Mouse (Mus musculus) kidney, postnatal 4 days (tissue): ENCODE results near the gene Akap13.
A peak's percentile ranks its signal among the peaks of the same experiment; 100 is the strongest.

Source experiments
- DNase-seq, 2 experiments: peaks; one replicate each; pipeline ENCODE4 v3.0.0; 2021; ENCODE audit warnings: mixed read lengths in 2 of 2

Gene Akap13

GRCm38 (mm10) chr7:75455223-75456151 is at the start of gene Akap13:
Akap13 (plus strand) TSS chr7:75455534.
- peak; percentile 95 to 98 for DNase-seq

- no peak for DNase-seq
Measured at GRCm38 (mm10) chr7:75410641-75411040, 44.7 kb upstream of the Akap13 start.

DNA sequence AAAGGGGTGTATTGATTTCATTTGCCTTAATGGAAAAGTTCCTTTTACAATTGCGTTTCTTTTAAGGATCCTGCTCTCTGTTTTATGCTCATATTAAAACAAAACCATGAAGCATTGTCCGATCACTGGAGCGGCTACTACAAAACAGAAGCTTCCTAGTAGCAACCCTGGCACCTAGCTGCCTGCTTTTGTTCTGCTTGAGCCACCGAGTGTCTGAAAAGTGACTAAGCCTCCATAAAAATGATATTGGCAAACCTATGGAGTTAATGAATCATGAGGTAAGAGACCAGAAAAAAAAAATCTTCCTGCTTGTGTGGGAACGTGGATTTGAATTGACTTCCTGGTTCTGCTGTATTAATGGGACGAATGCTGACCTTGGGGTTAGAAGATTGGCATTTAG is 44.1 kb upstream of the Akap13 start:
- DNase-seq, result no peak

GRCm38 (mm10) chr7:75412011-75412510 is 43.3 kb upstream of the Akap13 start:
- peak in 1 of 2 experiments; percentile 11 for DNase-seq

DNA sequence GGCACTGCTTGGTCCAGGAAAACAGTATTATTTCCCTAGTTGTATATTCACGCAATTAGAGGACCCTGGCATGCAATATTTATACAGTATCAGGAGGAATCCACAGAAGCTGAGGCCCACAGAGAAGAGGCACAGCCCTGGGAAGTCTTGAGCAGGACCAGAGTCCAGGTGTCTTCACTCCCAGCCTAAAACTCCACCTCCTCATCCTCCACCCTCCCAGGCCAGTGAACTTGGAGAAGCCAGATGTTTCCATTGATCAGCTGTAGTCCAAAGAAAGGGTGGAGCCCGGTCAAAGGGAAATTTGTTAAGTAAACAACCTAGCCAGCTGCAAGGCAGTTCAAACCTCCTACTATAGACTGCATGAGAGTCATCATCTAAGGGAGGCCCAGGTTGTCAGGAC is 42.8 kb upstream of the Akap13 start:
- peak in 1 of 2 experiments; percentile 8 for DNase-seq

DNA sequence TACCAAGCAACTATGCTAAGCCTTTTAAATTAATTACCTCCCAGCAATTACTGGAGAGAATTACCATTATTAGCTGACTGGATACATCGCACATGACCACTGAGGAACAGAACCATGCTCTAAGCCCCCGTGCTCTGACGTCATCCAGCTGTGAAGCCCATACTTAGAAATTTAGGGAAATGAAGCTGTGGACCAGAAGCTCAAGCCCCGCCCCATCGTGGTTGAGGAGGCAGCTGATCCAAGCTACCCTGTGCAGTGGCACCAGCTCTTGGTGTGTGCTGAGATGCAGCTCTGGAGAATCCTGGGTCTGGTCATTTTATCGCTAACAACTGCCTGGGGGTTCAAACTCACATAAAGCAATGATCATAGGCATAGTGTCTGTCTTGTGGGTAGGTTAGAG is 41.4 kb upstream of the Akap13 start:
- DNase-seq, result peak; percentile 12 to 28

DNA sequence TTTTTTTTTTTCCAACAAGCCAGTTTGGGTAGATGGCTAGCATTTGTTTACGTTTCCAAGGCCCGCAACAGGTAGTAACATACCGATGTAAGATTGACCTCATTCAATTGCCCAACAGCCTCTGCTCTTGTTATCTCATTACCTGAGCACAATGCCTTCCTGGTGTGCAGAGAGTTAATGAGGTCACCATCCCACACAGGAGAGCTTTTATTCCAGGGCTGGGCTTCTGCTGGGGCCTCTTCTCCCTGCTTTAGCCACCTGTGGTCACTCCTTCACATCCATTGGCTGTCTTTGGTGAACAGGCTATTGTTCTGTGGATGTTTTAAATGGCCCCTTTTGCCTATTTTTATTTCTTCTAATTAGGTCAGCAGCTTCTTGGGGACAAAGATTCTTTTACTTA is 41.0 kb upstream of the Akap13 start:
- no peak for DNase-seq

GRCm38 (mm10) chr7:75415166-75415881 is 40.0 kb upstream of the Akap13 start:
- DNase-seq, result no peak

DNA sequence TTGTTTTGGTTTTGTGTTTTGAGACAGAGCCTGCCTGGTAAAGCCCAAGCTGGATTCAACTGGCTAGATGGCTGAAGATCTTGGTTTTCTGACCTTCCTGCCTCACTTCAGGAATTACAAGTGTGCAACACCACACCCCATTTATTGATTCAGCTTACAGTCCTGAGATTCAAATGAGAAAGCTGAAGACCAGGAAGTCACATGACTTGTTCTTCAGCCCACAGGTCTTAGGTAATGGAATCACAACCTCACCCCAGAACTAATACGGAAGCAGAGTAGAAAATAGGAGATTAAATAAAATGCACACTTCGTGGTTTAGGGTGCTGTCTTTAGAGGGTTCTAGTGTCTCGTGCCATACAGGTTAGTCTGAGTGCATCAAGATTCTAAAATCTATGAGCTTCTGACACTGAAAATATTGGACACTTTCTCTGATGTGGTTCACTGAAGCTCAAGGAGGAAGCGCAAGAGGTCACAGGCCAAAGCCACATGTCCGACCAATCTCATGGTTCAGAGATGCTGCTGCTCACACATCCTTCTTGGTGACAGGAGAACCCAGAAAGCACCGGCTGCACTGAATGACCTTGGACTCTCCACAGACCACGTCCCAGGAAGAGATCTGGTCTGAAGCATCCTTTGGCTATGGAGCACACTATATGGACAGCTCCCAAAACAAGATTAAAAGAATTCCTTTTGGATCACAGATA is 39.3 kb upstream of the Akap13 start:
- DNase-seq, result no peak

DNA sequence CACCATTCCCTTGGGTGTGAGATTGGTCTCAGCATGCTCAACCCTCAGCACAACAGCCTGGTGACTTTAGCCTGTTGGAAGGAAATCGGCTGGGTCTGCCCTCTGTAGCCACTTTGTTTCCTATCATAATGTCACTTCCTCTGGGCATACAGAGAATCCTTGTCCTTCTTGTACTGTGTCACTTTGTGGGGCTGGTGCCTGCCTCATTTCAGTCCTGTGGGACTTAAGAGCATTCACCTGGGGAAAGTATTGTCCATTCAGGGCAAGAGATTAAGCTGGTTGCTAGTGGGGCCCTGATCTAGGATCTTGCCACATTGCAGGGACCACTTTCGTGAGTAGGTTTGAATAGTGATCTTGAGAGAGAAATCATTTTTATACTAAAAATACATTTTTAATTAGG is 34.4 kb upstream of the Akap13 start:
- DNase-seq, result no peak

- DNase-seq, result no peak
Measured at GRCm38 (mm10) chr7:75424121-75424520, 31.2 kb upstream of the Akap13 start.

DNA sequence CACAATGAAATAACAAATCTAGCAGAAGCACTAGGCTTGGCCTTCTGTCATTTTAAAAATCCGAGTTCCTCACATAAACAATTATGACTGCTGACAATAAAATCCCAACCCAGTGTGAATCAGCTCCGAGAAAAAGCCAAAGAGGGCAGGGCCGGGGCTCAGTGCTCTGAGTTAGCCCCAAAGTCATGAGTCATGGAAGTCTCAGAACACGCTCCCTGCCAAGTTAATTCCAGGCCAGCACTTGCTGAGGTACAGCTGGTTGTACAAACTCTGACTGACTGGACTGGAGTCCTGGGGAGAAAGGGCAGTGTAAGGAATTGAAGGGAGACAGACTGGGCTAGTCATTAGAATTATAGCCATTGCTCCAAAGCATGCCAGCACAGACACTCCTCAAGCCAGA is 28.0 kb upstream of the Akap13 start:
- peak; percentile 46 to 66 for DNase-seq

DNA sequence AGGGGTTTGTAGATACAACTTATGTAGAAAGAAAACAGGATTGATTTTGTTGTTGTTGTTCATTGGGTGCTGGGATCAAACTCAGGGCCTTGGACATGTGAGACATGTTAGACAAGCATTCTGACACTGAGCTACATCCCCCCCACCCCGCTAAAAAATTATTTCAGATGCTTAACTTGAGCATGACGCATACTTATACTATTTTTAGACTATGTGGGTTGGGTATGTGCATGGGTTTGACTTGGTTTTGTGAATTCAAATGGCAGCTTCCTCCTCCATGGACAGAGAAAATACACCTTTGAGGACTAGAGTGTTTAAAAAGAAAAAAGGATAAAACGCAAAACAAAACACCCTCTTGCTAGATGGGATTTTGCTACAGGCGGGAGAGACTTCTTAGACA is 26.4 kb upstream of the Akap13 start:
- DNase-seq, result no peak

- no peak for DNase-seq
Measured at GRCm38 (mm10) chr7:75430550-75430949, 24.8 kb upstream of the Akap13 start.

DNA sequence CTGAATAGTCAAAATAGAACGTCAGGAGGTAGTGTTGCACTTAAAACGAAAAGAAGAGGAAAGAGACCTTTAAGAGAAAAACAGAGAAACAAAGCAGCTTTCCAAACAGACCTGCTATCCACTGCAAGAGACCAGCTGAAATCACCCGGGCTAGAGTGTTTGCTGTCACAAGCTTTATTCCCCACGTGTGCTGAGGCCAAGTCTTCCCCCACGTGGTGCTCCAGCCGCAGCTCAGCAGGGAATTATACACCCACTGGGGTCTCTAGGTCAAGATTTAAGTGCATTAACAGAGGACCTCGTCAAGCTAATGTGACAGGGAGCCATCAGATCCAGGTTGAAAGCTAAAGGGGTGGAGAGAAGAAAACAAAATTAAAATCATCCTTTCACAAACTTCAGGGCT is 24.3 kb upstream of the Akap13 start:
- peak in 1 of 2 experiments; percentile 15 for DNase-seq

- no peak for DNase-seq
Measured at GRCm38 (mm10) chr7:75432046-75432445, 23.3 kb upstream of the Akap13 start.

- DNase-seq, result no peak
Measured at GRCm38 (mm10) chr7:75436413-75437174, 18.7 kb upstream of the Akap13 start.

- DNase-seq, result no peak
Measured at GRCm38 (mm10) chr7:75439570-75439969, 15.8 kb upstream of the Akap13 start.

- DNase-seq, result no peak
Measured at GRCm38 (mm10) chr7:75440241-75440640, 15.1 kb upstream of the Akap13 start.

- no peak for DNase-seq
Measured at GRCm38 (mm10) chr7:75441947-75442346, 13.4 kb upstream of the Akap13 start.

DNA sequence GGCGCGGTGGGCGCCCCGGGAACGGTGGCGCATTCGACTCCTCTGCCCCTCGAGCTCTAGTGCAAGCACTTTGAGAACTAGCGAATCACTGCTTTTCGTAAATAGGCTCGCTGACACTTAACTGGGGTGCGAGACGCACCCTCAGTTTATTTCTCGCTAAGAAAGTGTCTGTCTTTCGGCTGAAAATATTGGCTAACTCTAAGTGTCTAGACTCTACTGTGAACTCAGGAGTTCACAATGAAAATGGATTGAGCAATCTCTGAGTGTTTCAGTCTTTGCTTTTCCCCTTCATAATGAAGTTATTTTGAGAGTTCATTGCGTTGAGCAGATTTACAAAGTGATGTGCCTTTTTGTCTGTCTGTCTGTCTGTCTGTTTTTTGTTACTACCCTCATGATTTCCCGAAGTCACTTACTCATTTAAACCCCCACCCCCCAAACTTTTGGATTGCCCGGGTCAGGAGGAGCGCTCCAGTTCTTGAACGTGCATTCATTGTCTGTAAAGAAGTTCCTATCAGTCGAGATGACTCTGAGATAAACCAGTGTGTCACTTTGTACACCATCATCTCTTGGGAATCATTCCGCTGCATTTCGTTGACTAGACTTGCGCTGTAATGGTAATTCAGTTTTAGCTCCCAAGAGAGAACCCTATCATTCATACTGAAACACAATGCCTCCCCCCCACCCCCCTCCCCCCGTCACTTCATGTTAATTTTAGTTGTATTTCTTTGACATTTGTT is 986 bp downstream of the Akap13 start:
- no peak for DNase-seq

DNA sequence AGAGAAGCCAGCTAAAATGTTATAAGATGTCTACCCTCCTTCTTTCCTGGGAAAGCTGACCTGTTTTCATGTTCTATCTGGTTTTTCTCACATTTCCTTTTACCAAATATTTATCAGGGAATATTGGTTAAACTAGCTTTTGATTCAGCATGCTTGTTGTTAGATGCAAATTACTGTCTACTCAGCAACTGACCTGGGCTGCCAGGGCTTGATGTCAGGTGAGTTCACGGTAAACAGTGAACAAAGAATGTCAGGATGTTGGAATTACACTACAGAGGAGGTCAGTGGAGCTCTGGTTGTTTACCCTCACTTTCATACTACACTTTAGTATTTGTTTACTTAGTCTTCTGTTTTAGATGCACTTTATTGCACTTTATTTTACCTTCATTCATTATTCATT is 5.0 kb downstream of the Akap13 start:
- no peak for DNase-seq
